10 mouse cellular contexts compared by ENCODE assay signal in genomic region chr13:51918781-51919170, GRCm38 (mm10).
DNase-seq lines count a peak whose midpoint lies in the region; ATAC-seq lines count a peak whose summit lies in the region.
"Had no signal": no experiment of that assay in that cellular context is flagged by ENCODE, and none has a peak within 500 bp of the region (broad histone marks: within the 10 kb centered on the region; RNA-seq: fewer than 3 reads in every experiment).

No protein-coding gene starts in this region.

- peak; percentile 58 to 70 for DNase-seq in cerebellum, postnatal 10 days
- no peak for DNase-seq in cerebellum, adult 8-10 months
- peak; percentile 61 for DNase-seq in neural tube, embryonic 10.5 days (ENCODE audit: extremely low spot score, low spot score)
- no peak for DNase-seq in natural killer cell, adult 2 months (ENCODE audit: low spot score in 2 of 2)
- no peak for DNase-seq in layer of hippocampus, postnatal 25 days (ENCODE audit: extremely low spot score in 1 of 2, low spot score in 1 of 2)
- no peak for DNase-seq in thymus, postnatal 10 days (ENCODE audit: low spot score in 2 of 2)
- DNase-seq: liver had no signal

- H3K4me3 ChIP-seq in embryonic facial prominence, embryonic 15.5 days (replicated peaks), result no peak overlapping the region
- H3K4me3 ChIP-seq in intestine, embryonic 16.5 days (ENCODE audit: low read length), result no peak overlapping the region
- H3K4me3 ChIP-seq: myocyte had no signal

- 0 out of 2 replicates have a peak, but pooled peaks cover 10% of the 10 kb centered on the region for H3K27me3 ChIP-seq in embryonic facial prominence, embryonic 15.5 days
- H3K27me3 ChIP-seq in intestine, embryonic 16.5 days (replicated peaks; ENCODE audit: control insufficient read depth, insufficient read depth, low read length), result 0 out of 2 replicates have a peak, but pooled peaks cover 3% of the 10 kb centered on the region

- WGBS in embryonic facial prominence, embryonic 15.5 days, result 23% methylated on average over 10 of the region's 10 CpGs
- 37% methylated on average over 10 of the region's 10 CpGs for WGBS in intestine, embryonic 16.5 days

- peaks cover 55% of the 10 kb centered on the region for H3K4me1 ChIP-seq in embryonic facial prominence, embryonic 15.5 days
- H3K4me1 ChIP-seq in intestine, embryonic 16.5 days (ENCODE audit: control insufficient read depth, insufficient read depth, low read length), result peaks cover 30% of the 10 kb centered on the region

- no peak overlapping the region for H3K9ac ChIP-seq in embryonic facial prominence, embryonic 15.5 days
- no peak overlapping the region for H3K9ac ChIP-seq in intestine, embryonic 16.5 days (ENCODE audit: low read depth, low read length)

- ATAC-seq in embryonic facial prominence, embryonic 15.5 days (ENCODE audit: insufficient number of reproducible peaks, low FRiP score, low TSS enrichment, low read depth), result peak; percentile 34; the same call in 1 of the 2 replicates
- peak; percentile 79 for ATAC-seq in intestine, embryonic 16.5 days

- H3K27ac ChIP-seq in embryonic facial prominence, embryonic 15.5 days (replicated peaks), result no peak overlapping the region
- 0 out of 2 replicates have a peak overlapping the region, but pooled peaks have one; percentile 8 for H3K27ac ChIP-seq in intestine, embryonic 16.5 days (ENCODE audit: low read length)

- H3K9me3 ChIP-seq in embryonic facial prominence, embryonic 15.5 days (replicated peaks), result no peaks in the 10 kb centered on the region
- no peaks in the 10 kb centered on the region for H3K9me3 ChIP-seq in intestine, embryonic 16.5 days (ENCODE audit: control insufficient read depth, low read length)

- no peak overlapping the region for H3K4me2 ChIP-seq in embryonic facial prominence, embryonic 15.5 days (replicated peaks)
- H3K4me2 ChIP-seq in intestine, embryonic 16.5 days (ENCODE audit: low read depth, low read length), result no peak overlapping the region

- no peaks in the 10 kb centered on the region for H3K36me3 ChIP-seq in embryonic facial prominence, embryonic 15.5 days
- no peaks in the 10 kb centered on the region for H3K36me3 ChIP-seq in intestine, embryonic 16.5 days (ENCODE audit: control insufficient read depth, insufficient read depth, low read length)

Comparison
In these comparisons a context has a peak if more than half of its experiments do, and no peak if none do; other contexts are left out.
1. DNase-seq: peak in cerebellum, postnatal 10 days (2 of 2) and neural tube, embryonic 10.5 days (single experiment); none in cerebellum, adult 8-10 months (single experiment), natural killer cell, adult 2 months (0 of 2), layer of hippocampus, postnatal 25 days (0 of 2) and thymus, postnatal 10 days (0 of 2).